Mouse (Mus musculus) urinary bladder, postnatal 25 days (tissue): ENCODE results near the gene Tmem213.

Experiments used
- DNase-seq: peaks from one replicate; pipeline ENCODE4 v3.0.0; 2022; ENCODE audit warnings: low spot score

Gene Tmem213

DNA sequence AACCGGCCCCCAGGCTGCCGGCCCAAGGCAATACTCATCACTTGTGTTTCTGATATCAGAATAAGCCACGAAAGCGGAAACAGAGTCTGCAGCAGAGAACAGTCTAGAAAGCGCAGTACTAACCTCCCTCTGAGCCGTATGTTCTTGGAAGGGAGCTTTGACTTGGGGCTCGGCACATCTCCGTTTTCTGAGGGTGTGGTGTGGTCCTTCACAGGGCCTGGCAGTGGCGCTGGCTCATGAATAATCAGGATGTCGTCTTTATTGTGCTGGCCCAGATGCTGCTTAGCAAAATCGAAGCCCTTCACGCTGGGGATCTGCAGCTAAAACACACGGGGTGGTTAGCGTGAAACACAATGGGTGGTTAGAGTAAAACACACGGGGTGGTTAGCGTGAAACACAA, 48.9 kb downstream of the Tmem213 start:
- DNase-seq, result no peak

DNA sequence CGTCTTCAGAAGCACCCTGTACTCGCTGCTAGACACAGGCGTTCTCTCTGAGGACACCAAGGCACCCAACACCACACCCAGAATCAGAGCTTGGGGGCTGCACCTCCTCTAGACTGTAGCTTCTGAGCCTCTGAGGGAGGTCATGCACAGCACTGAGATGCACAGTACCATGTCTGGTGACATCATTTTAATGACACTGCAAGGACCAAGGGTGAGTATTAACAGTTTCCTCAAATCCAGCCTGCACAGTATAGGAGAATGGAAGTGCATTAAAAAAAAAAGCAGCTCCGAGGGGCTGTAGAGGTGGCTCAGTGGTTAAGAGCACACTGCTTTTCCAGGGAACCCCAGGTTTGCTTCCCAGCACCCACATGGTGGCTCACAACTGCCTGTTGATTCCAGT, 50.5 kb downstream of the Tmem213 start:
- no peak for DNase-seq

DNA sequence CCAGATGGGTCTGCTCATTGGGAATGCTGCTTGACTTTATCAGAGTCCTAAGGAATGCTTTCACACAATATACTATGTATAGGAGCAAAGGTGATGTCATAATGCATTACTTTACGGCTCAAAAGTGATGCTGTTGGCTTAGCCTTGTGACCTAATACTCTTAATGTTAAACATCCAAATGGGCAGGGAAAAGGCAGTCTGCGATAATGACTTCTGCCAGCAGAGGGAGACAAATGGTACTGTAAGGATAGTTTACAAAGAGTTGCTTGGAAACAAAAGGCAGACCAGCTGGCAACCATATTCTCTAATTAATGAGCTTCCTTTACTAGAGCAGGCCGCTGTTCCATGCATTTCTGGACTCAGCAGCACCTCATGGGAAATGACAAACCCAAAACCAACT, 51.0 kb downstream of the Tmem213 start:
- peak; percentile 85 for DNase-seq

DNA sequence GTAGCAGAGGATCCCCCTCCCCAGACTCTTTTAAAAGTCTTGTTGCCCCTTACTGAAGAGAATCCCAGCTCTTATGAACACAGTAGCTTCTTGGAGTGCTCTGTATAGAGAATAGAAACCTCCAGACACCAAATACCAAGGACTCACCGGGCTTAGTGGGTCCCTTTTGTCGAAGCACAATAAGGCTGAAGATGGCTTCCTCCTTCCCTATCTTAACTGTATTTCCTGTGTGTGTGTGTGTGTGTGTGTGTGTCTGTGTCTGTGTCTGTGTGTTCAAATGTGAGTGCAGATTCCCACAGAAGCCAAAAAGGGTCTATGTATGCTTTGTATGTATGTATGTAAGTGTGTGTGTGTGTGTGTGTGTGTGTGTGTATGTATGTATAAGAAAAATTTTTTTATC, 51.5 kb downstream of the Tmem213 start:
- no peak for DNase-seq

DNA sequence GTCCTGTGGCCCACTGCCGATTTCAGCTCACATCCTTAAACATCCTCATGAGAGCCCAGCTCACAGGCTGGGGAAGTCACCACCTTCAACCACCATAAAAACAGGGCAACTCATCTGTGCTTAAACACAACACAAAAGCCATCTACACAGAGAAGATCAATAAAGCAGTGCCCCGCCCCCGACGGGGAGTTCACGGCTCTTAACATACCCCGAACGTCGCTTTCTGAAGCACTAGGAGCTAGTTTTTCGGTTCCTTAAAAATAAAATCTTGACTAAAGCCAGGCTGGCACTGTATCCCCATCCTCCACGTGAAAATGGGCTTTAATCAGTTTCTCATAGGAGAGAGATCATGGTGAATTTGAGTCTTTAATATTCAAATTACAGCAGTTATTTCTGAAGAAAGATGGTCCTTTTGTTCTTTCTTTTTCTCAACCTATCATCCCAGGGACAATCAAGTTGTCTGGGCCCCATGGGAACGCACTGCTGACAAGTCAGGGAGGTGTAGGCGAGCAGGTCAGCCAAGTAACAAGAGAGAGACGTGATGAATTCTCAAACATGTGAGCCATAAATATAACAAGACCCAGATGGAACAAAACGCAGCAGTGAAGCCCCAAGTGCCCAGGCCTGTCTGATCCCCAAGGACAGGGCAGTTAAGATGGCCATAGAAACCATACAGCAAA, 53.9 kb downstream of the Tmem213 start:
- DNase-seq, result no peak

DNA sequence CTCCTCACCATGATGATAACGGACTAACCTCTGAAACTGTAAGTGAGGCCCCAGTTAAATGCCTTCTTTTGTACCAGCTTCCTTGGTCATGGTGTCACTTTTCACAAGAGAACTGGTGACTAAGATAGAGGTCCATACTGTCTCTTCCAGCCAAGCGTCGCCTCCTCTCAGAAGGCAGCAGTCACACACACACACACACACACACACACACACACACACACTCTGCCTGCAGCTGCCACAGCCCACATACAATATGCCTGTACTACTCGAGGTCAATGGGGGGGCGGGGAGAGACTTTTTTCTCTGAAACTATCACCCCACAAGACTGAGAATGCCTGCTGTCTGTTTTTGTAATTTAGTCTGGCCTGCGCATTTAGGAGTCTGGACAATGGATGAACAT, 55.6 kb downstream of the Tmem213 start:
- no peak for DNase-seq

DNA sequence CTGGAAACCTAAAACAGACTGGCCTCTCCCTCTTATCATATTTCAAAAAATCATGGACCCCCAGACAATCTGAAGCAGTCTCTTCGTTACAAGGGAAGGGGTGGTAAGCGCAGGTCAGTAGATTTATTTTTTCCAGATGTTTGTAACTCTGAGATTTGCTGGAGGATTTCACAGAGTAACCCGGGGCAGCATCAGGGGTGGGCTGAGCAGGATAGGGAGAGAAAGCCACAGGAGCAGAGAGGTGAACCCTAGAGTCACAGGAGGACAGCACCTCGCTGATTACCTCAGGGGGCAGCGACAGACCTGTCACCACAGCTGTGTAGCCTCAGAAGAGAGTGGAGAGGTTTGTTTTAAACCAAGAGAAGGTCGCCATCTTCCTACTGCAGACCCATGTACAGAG, 56.3 kb downstream of the Tmem213 start:
- no peak for DNase-seq
